In the genomic region with DNA sequence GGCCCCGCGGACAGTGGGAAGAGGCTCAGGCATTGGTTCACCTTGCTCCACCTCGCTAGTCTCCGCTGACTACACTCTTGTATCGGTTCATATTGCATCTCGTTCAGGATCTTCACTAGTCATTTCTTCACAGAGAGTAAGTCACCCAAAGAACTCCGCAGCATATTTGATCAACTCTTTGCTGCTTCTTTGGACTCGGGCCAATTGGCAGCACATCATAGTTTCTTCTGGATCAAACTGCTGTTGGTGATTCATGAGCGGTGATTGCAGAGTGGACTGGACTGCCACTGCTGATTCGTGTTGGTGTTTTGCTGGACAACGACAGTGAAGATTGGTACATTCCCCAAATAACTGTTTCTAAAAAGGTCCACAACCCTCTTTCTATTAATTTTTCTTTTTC, we compare ENCODE assay signal across 12 mouse cellular contexts.
DNase-seq lines count a peak whose midpoint lies in the region.
"Had no signal": no experiment of that assay in that cellular context is flagged by ENCODE, and none has a peak within 500 bp of the region (broad histone marks: within the 10 kb centered on the region; RNA-seq: fewer than 3 reads in every experiment).

No protein-coding gene starts in this region.

- peak; percentile 10 to 17 for DNase-seq in kidney, postnatal 4 days
- DNase-seq in kidney, postnatal 25 days: no peak
- DNase-seq in 3T3-L1 (ENCODE audit: low read depth, low spot score) (peak; percentile 18), NIH3T3 (ENCODE audit: low read depth) (peak; percentile 30)
- peak; percentile 31 for DNase-seq in adrenal gland, postnatal 25 days
- DNase-seq in cerebellum, adult 8-10 months: no peak
- no peak for DNase-seq in thymus, postnatal 10 days (ENCODE audit: low spot score in 2 of 2)
- DNase-seq: cerebellum, adult 2 months; gastrocnemius, adult 2 months; kidney, adult 2 months; retina, postnatal 1 day; thymus, postnatal 14 days had no signal

Comparison
In these comparisons a context has a peak if more than half of its experiments do, and no peak if none do; other contexts are left out.
1. DNase-seq: peak in kidney, postnatal 4 days (2 of 2), 3T3-L1 (single experiment), NIH3T3 (single experiment) and adrenal gland, postnatal 25 days (single experiment); none in kidney, postnatal 25 days (0 of 2), cerebellum, adult 8-10 months (single experiment) and thymus, postnatal 10 days (0 of 2).